Mouse (Mus musculus): ENCODE results near the gene Tdp2. TPM values are rescaled to one million over a fixed set of nuclear protein-coding genes. Genes with fewer than 3 reads are reported as not detected.
"Not testable (repeated sequence)": the region's sequence is repeated elsewhere in the genome, so short reads cannot be mapped to it uniquely, and the experiment has no call there.

Tdp2 gene
- polyA plus RNA-seq, 1 experiment, result 28.7 TPM

GRCm38 (mm10) chr13:24824647-24825046 is 6.8 kb upstream of the Tdp2 start:
- DNase-seq (ENCODE audit: low spot score), result no peak

GRCm38 (mm10) chr13:24825587-24825986 is 5.9 kb upstream of the Tdp2 start:
- DNase-seq (ENCODE audit: low spot score), result no peak

GRCm38 (mm10) chr13:24826116-24826515 is 5.4 kb upstream of the Tdp2 start:
- no peak for DNase-seq (ENCODE audit: low spot score)

- DNase-seq (ENCODE audit: low spot score), result no peak
Measured at GRCm38 (mm10) chr13:24830756-24831352, 625 bp upstream of the Tdp2 start.

GRCm38 (mm10) chr13:24832131-24832810 is 792 bp downstream of the Tdp2 start:
- no peak for DNase-seq (ENCODE audit: low spot score)

- DNase-seq (ENCODE audit: low spot score), result no peak
Measured at GRCm38 (mm10) chr13:24832811-24833155, 1.3 kb downstream of the Tdp2 start.

- not testable (repeated sequence) for DNase-seq (ENCODE audit: low spot score)
Measured at GRCm38 (mm10) chr13:24837765-24838164, 6.3 kb downstream of the Tdp2 start.

GRCm38 (mm10) chr13:24839831-24840230 is 8.4 kb downstream of the Tdp2 start:
- no peak for DNase-seq (ENCODE audit: low spot score)

- no peak for DNase-seq (ENCODE audit: low spot score)
Measured at GRCm38 (mm10) chr13:24841702-24842101, 10.2 kb downstream of the Tdp2 start.

- no peak for DNase-seq (ENCODE audit: low spot score)
Measured at GRCm38 (mm10) chr13:24844983-24845955, 13.8 kb downstream of the Tdp2 start, which contains the start of gene D130043K22Rik. Gene D130043K22Rik (plus strand): TSS chr13:24845135.

- DNase-seq (ENCODE audit: low spot score), result no peak
Measured at GRCm38 (mm10) chr13:24849318-24849717, 17.8 kb downstream of the Tdp2 start.

GRCm38 (mm10) chr13:24851989-24852388 is 20.5 kb downstream of the Tdp2 start:
- DNase-seq (ENCODE audit: low spot score), result no peak

- DNase-seq (ENCODE audit: low spot score), result no peak
Measured at GRCm38 (mm10) chr13:24852570-24852969, 21.1 kb downstream of the Tdp2 start.

GRCm38 (mm10) chr13:24859115-24859514 is 27.6 kb downstream of the Tdp2 start:
- no peak for DNase-seq (ENCODE audit: low spot score)

GRCm38 (mm10) chr13:24861084-24861483 is 29.6 kb downstream of the Tdp2 start:
- DNase-seq (ENCODE audit: low spot score), result no peak

GRCm38 (mm10) chr13:24862021-24862420 is 30.5 kb downstream of the Tdp2 start:
- no peak for DNase-seq (ENCODE audit: low spot score)

- no peak for DNase-seq (ENCODE audit: low spot score)
Measured at GRCm38 (mm10) chr13:24862520-24862919, 31.0 kb downstream of the Tdp2 start.

GRCm38 (mm10) chr13:24866430-24867402 is 35.2 kb downstream of the Tdp2 start:
- no peak for DNase-seq (ENCODE audit: low spot score)

- no peak for DNase-seq (ENCODE audit: low spot score)
Measured at GRCm38 (mm10) chr13:24867789-24868188, 36.3 kb downstream of the Tdp2 start.

GRCm38 (mm10) chr13:24868233-24868632 is 36.8 kb downstream of the Tdp2 start:
- no peak for DNase-seq (ENCODE audit: low spot score)

GRCm38 (mm10) chr13:24879359-24880040 is 48.0 kb downstream of the Tdp2 start:
- no peak for DNase-seq (ENCODE audit: low spot score)
